Mouse (Mus musculus): ENCODE measurements around the gene Rasgef1b. TPM values are rescaled to one million over a fixed set of nuclear protein-coding genes. Genes with fewer than 3 reads are reported as not detected.
"Not testable (repeated sequence)": the region's sequence is repeated elsewhere in the genome, so short reads cannot be mapped to it uniquely, and the experiment has no call there.

Rasgef1b gene
- polyA plus RNA-seq, 1 experiment from 2014 or later = 124 TPM

DNA sequence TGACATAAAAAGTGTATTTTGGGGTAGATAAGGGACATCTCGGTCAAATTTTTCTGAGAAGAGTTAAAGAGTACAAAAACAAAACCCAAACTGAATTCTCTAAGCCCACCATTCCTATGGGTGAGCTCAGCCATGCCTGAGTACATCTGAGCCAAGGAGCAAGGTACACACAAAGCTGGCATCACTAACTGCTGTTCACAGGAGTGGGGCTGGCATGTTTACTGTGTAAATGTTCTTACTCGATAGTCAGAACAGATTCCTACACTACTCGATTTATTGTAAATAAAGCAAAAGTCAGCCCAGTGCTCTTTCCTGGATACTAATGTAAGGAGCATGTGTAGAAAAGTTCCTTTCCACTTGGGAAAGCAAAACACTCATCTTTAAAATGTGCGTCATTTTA lies 492.4 kb downstream of the Rasgef1b start:
- H3K4me3 ChIP-seq (ENCODE audit: inconsistent target) = no peak overlapping the region
- peaks cover 98% of the 10 kb centered on the region for H3K36me3 ChIP-seq (ENCODE audit: inconsistent target)
- peaks cover 97% of the 10 kb centered on the region for H3K79me2 ChIP-seq (ENCODE audit: inconsistent target)
- H3K27ac ChIP-seq = no peak overlapping the region
- WGBS (ENCODE audit: missing documents) = 93% methylated on average over 4 of the region's 4 CpGs

DNA sequence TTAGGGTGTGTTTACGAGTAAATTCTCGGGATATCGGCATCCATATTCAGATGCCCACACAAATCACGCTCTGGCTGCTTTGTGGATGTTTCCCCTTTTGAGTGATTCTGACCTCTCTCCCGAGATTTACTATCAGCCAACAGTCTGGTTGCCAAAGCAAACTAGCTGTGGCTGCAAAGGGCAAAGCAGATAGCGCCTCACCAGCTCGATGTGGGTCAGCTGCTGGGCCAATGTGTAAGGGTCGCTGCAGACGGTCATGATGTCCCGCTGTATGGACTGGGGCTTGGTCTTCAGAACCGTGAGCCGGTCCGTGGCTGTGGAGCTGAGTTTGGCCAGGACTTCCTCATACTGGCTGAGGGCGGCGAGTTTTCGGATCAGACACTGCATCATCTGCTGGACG lies 494.6 kb downstream of the Rasgef1b start:
- 91% methylated on average over 16 of the region's 17 CpGs for WGBS (ENCODE audit: missing documents)
- no peak overlapping the region for H3K4me3 ChIP-seq (ENCODE audit: inconsistent target)
- no peak overlapping the region for H3K27ac ChIP-seq
- H3K36me3 ChIP-seq (ENCODE audit: inconsistent target) = peaks cover 98% of the 10 kb centered on the region
- peaks cover 95% of the 10 kb centered on the region for H3K79me2 ChIP-seq (ENCODE audit: inconsistent target)

DNA sequence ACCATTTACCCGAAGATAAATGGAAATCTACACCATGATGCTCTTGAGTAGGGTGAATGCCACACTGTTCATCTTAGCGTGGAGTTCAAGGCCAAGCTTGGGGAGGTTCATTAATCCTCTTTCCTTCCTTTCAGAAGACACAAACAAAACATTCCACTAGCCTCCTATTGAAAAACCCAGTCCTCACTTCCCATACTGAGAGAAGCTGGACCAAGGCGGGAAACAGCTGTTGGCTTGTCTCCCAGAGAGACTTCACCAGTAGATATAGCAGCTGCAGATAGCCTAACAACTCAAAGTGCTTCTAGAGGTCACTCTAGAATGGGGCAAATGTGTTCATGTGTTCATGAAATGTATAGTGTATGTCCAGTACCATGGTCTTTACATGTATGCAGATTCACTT lies 495.7 kb downstream of the Rasgef1b start:
- no peak overlapping the region for H3K4me3 ChIP-seq (ENCODE audit: inconsistent target)
- peaks cover 99% of the 10 kb centered on the region for H3K36me3 ChIP-seq (ENCODE audit: inconsistent target)
- H3K27ac ChIP-seq = no peak overlapping the region
- 90% methylated on average over 3 of the region's 3 CpGs for WGBS (ENCODE audit: missing documents)
- H3K79me2 ChIP-seq (ENCODE audit: inconsistent target) = peaks cover 89% of the 10 kb centered on the region

DNA sequence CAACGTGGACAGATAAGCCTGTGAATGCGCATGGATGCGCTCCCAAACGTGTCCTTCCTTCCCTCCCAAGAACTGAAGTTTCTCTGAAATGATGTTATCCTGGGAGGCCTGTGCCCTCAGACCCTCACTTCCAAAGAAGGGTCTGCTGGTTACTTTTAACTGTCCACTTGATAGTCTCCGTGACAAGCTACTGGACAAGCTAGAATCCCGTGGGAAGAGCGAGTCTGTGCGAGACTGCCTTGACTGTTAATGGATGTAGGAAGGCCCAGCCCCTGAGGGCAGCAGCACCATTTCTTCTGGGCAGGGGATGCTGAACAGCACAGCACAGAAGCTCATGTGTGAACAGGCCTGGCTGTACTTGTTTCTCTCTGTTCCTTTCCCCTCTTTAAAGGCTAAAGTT lies 496.5 kb downstream of the Rasgef1b start:
- Histone ChIP-seq H3K27ac (no peak overlapping the region), H3K4me3 (ENCODE audit: inconsistent target) (no peak overlapping the region), H3K36me3 (ENCODE audit: inconsistent target) (peaks cover 99% of the 10 kb centered on the region), H3K79me2 (ENCODE audit: inconsistent target) (peaks cover 86% of the 10 kb centered on the region)
- WGBS (ENCODE audit: missing documents) = 97% methylated on average over 8 of the region's 8 CpGs

DNA sequence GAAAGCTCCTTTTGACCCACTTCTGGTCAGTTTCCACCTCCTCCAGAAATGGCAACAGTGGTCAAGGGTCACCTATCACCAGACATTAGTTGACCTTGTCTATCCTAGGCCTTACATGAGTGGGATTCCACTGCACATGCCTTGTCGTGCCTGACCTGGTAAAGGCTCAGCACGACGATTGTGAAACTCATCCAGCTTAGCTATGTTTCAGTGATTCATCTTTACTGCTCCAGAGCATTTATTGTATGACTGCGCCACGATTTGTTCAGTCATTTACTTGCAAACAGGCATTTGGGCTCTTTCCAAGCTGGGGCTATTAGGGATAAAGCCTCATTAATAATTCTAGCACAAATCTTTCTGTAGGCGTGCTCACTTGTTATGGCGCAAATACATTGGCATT lies 498.4 kb downstream of the Rasgef1b start:
- Histone ChIP-seq H3K36me3 (ENCODE audit: inconsistent target) (peaks cover 99% of the 10 kb centered on the region), H3K4me3 (ENCODE audit: inconsistent target) (no peak overlapping the region), H3K79me2 (ENCODE audit: inconsistent target) (peaks cover 76% of the 10 kb centered on the region; the same call in 1 of the 2 replicates), H3K27ac (no peak overlapping the region)
- 91% methylated on average over 7 of the region's 7 CpGs for WGBS (ENCODE audit: missing documents)

DNA sequence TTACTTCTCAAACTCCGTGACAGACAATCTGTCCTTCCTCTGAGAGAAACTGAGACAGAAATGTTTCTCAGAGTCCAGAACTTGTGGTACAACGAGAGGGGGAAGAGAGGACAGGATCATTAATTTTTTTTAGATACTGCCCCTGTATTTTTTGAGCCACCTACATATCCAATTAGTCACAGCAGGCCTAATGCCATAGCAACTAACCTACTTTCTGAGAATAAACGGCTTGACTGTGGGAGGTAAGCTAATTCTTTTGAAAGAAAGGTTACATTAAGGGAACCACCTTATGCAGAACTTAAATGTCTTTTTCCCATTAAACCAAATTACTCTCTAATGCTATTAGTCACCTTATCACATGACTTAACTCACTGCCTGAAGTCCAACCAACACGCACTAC lies 501.5 kb downstream of the Rasgef1b start:
- WGBS (ENCODE audit: missing documents) = 98% methylated on average over 4 of the region's 4 CpGs

DNA sequence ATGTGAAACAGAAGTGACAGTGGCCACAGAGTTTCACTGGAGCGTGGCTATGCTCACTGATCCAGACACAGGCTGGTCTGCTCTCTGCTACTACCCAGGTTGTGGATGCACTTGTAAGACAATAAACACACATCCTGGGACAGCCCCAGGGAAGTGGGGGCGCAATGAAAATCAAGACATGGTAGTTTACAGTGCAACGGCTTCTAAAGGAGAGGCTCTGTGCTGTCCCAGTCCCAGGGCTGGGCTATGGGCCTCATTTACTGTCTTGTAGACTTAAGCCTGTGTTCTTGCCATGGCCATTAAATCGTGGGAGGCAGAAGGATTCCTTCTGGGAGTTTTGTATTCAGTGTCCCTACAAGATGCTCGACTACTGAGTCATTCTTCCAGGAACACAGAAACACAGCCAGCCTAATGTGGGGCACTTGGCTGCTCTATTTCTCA lies 504.3 kb downstream of the Rasgef1b start:
- no peak overlapping the region for H3K27ac ChIP-seq
- no peak overlapping the region for H3K4me3 ChIP-seq (ENCODE audit: inconsistent target)
- peaks cover 100% of the 10 kb centered on the region for H3K36me3 ChIP-seq (ENCODE audit: inconsistent target)
- peaks cover 33% of the 10 kb centered on the region; the same call in 1 of the 2 replicates for H3K79me2 ChIP-seq (ENCODE audit: inconsistent target)
- 95% methylated on average over 5 of the region's 5 CpGs for WGBS (ENCODE audit: missing documents)

More for the DNA sequence above, 501.5 kb downstream of the Rasgef1b start:
- Histone ChIP-seq H3K79me2 (ENCODE audit: inconsistent target) (peaks cover 56% of the 10 kb centered on the region; the same call in 1 of the 2 replicates), H3K27ac (no peak overlapping the region), H3K4me3 (ENCODE audit: inconsistent target) (no peak overlapping the region), H3K36me3 (ENCODE audit: inconsistent target) (peaks cover 100% of the 10 kb centered on the region)

DNA sequence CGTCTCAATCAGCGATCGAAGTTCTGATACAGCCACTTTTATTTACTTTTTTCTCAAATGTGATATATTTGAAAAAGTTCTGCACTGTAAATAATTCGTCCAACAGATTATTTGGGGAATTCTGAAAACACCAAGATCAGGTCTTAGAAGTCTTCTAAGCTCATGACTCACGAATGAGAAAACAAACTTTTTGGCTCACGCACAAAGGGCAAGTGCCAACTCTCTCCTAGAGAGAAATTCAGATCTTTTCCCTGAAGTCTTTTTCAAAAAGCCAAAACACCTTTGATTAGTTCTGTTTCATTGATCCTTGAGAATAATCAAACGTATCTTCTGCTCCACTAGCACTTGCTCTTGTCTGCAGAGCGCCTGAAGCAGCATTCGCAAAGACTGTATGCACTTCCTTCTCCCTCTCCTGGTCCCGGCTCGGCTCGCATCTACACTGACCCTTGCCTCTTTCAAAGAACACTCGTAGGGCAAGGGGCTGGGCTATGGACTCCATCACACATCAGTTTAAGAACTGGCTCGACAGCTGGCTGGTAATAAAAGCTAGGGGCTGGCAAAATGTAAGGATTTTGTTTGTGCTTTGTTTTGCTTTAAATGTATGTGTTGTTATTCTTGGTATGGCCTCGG lies 504.9 kb downstream of the Rasgef1b start:
- no peak overlapping the region for H3K4me3 ChIP-seq (ENCODE audit: inconsistent target)
- no peak overlapping the region for H3K27ac ChIP-seq
- H3K79me2 ChIP-seq (ENCODE audit: inconsistent target) = peaks cover 27% of the 10 kb centered on the region; the same call in 1 of the 2 replicates
- WGBS (ENCODE audit: missing documents) = 92% methylated on average over 15 of the region's 15 CpGs
- H3K36me3 ChIP-seq (ENCODE audit: inconsistent target) = peaks cover 100% of the 10 kb centered on the region

DNA sequence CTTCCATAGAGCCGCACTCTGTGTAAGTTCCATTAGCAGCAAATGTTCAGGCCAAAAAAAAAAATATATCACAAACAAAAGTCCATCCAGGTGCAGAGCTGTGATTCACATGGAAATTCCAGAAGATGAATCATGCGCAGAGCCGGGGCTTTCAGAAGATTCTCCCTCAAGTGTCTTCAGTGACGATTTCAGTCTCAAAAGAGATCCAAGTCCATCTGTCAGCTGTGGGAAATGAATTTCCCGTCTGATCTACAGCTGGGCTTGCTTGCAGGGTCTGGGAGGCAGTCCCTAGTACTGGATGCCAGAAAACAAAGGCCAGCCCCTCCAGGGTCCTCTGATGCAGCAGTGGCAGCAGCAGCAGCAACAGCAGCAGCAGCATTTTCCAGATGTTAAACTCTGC lies 510.5 kb downstream of the Rasgef1b start:
- Histone ChIP-seq H3K27ac (no peak overlapping the region), H3K36me3 (ENCODE audit: inconsistent target) (peaks cover 65% of the 10 kb centered on the region), H3K79me2 (ENCODE audit: inconsistent target) (no peaks in the 10 kb centered on the region; the same call in 1 of the 2 replicates), H3K4me3 (ENCODE audit: inconsistent target) (no peak overlapping the region)
- WGBS (ENCODE audit: missing documents) = 96% methylated on average over 5 of the region's 5 CpGs

DNA sequence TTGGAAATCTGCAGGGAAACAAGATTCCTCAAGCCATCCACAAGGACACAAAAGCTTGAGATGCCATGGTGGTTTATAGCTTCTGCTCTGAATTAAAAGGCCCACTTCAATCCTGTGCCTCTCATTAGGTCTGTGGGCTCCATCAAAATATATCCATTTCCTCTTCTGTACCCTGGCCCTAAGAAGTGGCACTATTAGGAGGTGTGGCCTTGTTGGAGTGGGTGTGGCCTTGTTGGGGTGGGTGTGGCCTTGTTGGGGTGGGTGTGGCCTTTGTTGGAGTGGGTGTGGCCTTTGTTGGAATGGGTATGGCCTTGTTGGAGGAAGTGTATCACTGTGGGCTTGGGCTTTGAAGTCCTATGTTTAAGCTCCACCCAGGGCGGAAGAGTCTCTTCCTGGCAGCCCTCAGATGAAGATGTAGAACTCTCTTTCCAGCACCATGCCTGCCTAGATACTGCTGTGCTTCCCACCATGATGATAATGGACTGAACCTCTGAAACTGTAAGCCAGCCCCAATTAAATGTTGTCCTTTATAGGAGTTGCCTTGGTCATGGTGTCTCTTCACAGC lies 512.2 kb downstream of the Rasgef1b start:
- not testable (repeated sequence) for H3K79me2 ChIP-seq (ENCODE audit: inconsistent target); H3K4me3 ChIP-seq (ENCODE audit: inconsistent target); H3K27ac ChIP-seq
- peaks cover 48% of the 10 kb centered on the region for H3K36me3 ChIP-seq (ENCODE audit: inconsistent target)
- 100% methylated on average over 1 of the region's 1 CpGs for WGBS (ENCODE audit: missing documents)

DNA sequence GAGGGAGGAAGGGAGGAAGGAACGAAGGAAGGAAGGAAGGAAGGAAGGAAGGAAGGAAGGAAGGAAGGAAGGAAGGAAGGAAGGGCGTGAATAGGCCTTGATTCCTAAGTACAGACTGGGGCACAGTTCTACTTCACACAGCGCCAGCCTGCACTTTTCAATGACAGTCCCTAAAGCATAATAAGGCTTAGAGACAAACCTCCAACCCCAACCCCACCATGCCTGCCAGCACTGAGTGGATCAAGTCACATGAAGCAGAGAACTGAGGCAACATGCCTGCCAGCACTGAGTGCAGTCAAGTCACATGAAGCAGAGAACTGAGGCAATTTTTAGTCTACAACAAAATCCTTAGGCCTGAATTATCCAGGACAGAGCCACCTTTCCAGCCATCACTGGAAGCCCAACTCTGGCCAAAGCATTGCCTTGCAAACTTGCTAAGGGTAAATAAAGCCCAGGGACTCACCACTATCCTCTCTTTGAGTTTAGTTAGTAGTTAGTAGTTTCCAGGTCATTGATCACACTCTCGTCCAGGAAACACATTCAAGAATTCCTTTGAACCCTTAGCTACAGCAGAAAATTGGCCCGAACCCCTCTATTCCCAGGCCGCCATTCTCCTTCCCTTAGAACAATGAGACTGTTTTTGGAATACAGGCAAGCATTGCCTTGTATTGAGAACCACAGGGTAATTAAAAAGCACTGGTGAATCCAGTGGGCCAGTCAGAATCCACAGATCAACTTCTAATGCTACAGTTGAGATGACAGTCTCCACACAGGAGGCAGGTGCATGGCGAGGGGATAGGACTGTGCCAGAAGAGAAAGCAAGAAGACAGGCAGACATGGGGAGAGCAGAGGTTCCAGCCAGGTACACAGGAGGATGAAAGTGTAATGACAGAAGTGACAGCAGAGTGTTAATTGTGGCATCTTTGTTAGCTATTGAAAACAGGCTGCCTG lies 513.4 kb downstream of the Rasgef1b start:
- H3K36me3 ChIP-seq (ENCODE audit: inconsistent target) = peaks cover 36% of the 10 kb centered on the region
- 95% methylated on average over 5 of the region's 7 CpGs for WGBS (ENCODE audit: missing documents)
- no peaks in the 10 kb centered on the region for H3K79me2 ChIP-seq (ENCODE audit: inconsistent target)
- peak overlapping the region; percentile 70 for H3K27ac ChIP-seq
- H3K4me3 ChIP-seq (ENCODE audit: inconsistent target) = no peak overlapping the region

DNA sequence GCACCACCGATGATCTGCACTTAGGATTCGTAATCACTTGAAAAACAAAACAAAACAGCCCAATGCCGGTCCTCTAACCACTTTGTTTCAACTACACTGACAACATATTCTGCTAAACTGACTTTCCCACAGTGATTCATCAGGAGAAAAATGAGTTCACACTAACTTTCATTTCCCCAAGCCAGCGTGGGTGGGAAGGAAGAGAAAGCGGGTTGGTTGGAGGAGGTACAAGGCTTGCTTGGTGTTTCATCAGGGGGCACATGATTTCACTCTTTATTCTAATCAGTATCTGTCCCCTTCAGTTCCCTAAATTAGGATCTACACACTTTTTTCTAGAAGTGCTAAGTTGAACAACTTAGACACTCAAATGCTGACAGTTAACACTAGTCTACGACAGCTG lies 514.5 kb downstream of the Rasgef1b start:
- H3K4me3 ChIP-seq (ENCODE audit: inconsistent target) = no peak overlapping the region
- peak overlapping the region; percentile 70 for H3K27ac ChIP-seq
- H3K79me2 ChIP-seq (ENCODE audit: inconsistent target) = no peaks in the 10 kb centered on the region
- 3% methylated on average over 6 of the region's 6 CpGs for WGBS (ENCODE audit: missing documents)
- H3K36me3 ChIP-seq (ENCODE audit: inconsistent target) = peaks cover 26% of the 10 kb centered on the region

DNA sequence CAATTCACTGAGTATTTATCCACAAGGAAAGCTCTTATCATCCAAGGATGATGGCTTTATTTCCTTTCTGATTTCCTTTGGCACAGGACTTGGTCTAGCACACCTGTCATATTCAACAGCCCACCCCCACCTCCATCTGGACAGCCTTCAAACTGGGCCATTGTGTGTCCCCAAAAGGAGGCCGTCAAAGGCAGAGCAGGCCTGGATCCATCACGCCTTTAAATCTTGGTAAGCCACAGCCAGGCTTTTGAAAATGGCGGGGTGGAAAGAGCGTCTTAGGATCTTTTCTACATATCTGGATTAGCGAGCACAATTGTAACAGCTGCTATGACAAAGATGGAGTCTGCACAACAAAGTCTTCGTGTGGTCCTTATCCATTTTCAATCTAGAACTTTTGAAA lies 515.7 kb downstream of the Rasgef1b start:
- Histone ChIP-seq H3K27ac (no peak overlapping the region), H3K36me3 (ENCODE audit: inconsistent target) (peaks cover 14% of the 10 kb centered on the region), H3K79me2 (ENCODE audit: inconsistent target) (no peaks in the 10 kb centered on the region), H3K4me3 (ENCODE audit: inconsistent target) (no peak overlapping the region)
- 89% methylated on average over 6 of the region's 6 CpGs for WGBS (ENCODE audit: missing documents)

DNA sequence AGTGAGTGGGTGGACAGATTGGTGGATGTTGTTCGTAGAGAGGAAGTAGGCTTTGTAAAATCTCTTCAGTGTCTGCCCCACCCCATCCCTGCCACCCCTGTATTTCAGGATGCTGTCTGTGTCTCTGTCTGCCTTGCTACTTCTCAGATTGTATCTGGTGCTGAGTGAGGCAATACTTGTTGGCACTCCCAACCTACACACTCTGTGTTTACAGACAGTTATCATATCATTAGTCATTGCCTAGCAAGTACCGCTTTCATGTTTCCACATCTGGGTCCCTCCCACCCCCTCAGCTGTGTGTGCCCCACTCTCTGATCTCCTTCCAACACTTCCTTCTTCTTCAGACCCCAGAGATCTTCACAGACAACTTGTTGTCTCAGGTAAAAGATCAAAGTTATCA lies 525.4 kb downstream of the Rasgef1b start:
- Histone ChIP-seq H3K27ac (no peak overlapping the region), H3K4me3 (ENCODE audit: inconsistent target) (no peak overlapping the region)
- 47% methylated on average over 2 of the region's 2 CpGs for WGBS (ENCODE audit: missing documents)

More for the DNA sequence above, 525.4 kb downstream of the Rasgef1b start:
- Histone ChIP-seq H3K79me2 (ENCODE audit: inconsistent target) (no peaks in the 10 kb centered on the region), H3K36me3 (ENCODE audit: inconsistent target) (no peaks in the 10 kb centered on the region)

Data from macrophage (primary cell).